Mouse (Mus musculus): ENCODE measurements around the gene Mgat4e. TPM values are rescaled to one million over a fixed set of nuclear protein-coding genes. Genes with fewer than 3 reads are reported as not detected.
A peak's percentile ranks its signal among the peaks of the same experiment; 100 is the strongest.

The Mgat4e gene
- 0.12 and 0.29 TPM in 2 replicates for polyA plus RNA-seq (2012; rRNA removed)

- DNase-seq (ENCODE audit: low spot score): no peak
Observed at GRCm38 (mm10) chr1:134549632-134550132, at the start of gene Mgat4e. Gene Mgat4e (minus strand): TSS chr1:134549682.

- DNase-seq (ENCODE audit: low spot score): no peak
Observed at GRCm38 (mm10) chr1:134597339-134598054, 48.0 kb upstream of the Mgat4e start.

- DNase-seq (ENCODE audit: low spot score): no peak
Observed at GRCm38 (mm10) chr1:134591773-134592172, 42.3 kb upstream of the Mgat4e start.

GRCm38 (mm10) chr1:134589676-134590075 is 40.2 kb upstream of the Mgat4e start:
- DNase-seq (ENCODE audit: low spot score): no peak

- no peak for DNase-seq (ENCODE audit: low spot score)
Observed at GRCm38 (mm10) chr1:134583560-134583959, 34.1 kb upstream of the Mgat4e start.

GRCm38 (mm10) chr1:134580796-134581195 is 31.3 kb upstream of the Mgat4e start:
- DNase-seq (ENCODE audit: low spot score): no peak

GRCm38 (mm10) chr1:134577384-134578120 is 28.1 kb upstream of the Mgat4e start:
- no peak for DNase-seq (ENCODE audit: low spot score)

- DNase-seq (ENCODE audit: low spot score): no peak
Observed at GRCm38 (mm10) chr1:134573932-134574315, 24.4 kb upstream of the Mgat4e start.

GRCm38 (mm10) chr1:134573300-134573931 is 23.9 kb upstream of the Mgat4e start:
- no peak for DNase-seq (ENCODE audit: low spot score)

- DNase-seq (ENCODE audit: low spot score): no peak
Observed at GRCm38 (mm10) chr1:134570631-134571030, 21.1 kb upstream of the Mgat4e start.

- DNase-seq (ENCODE audit: low spot score): no peak
Observed at GRCm38 (mm10) chr1:134570171-134570570, 20.7 kb upstream of the Mgat4e start.

- no peak for DNase-seq (ENCODE audit: low spot score)
Observed at GRCm38 (mm10) chr1:134567511-134567910, 18.0 kb upstream of the Mgat4e start.

- no peak for DNase-seq (ENCODE audit: low spot score)
Observed at GRCm38 (mm10) chr1:134563726-134564125, 14.2 kb upstream of the Mgat4e start.

GRCm38 (mm10) chr1:134562457-134562856 is 13.0 kb upstream of the Mgat4e start:
- no peak for DNase-seq (ENCODE audit: low spot score)

- DNase-seq (ENCODE audit: low spot score): no peak
Observed at GRCm38 (mm10) chr1:134561770-134562143, 12.3 kb upstream of the Mgat4e start.

- DNase-seq (ENCODE audit: low spot score): peak; percentile 42
Observed at GRCm38 (mm10) chr1:134560801-134561769, 11.6 kb upstream of the Mgat4e start.

- no peak for DNase-seq (ENCODE audit: low spot score)
Observed at GRCm38 (mm10) chr1:134560396-134560795, 10.9 kb upstream of the Mgat4e start.

GRCm38 (mm10) chr1:134559976-134560375 is 10.5 kb upstream of the Mgat4e start, which contains the start of gene Kdm5b:
Gene Kdm5b (plus strand): TSS chr1:134560171.
- peak; percentile 95 for DNase-seq (ENCODE audit: low spot score)

GRCm38 (mm10) chr1:134559226-134559625 is 9.7 kb upstream of the Mgat4e start:
- no peak for DNase-seq (ENCODE audit: low spot score)

- DNase-seq (ENCODE audit: low spot score): no peak
Observed at GRCm38 (mm10) chr1:134558511-134558910, 9.0 kb upstream of the Mgat4e start.

GRCm38 (mm10) chr1:134556671-134557218 is 7.3 kb upstream of the Mgat4e start:
- DNase-seq (ENCODE audit: low spot score): peak; percentile 93
